Comparison of ENCODE assay signal across 34 mouse cellular contexts in genomic region chr8:124011580-124011979, GRCm38 (mm10). TPM values are rescaled to one million over a fixed set of nuclear protein-coding genes. Genes with fewer than 3 reads are reported as not detected.
DNase-seq lines count a peak whose midpoint lies in the region; ATAC-seq and TF ChIP-seq lines count a peak whose summit lies in the region.
"Had no signal": no experiment of that assay in that cellular context is flagged by ENCODE, and none has a peak within 500 bp of the region (broad histone marks: within the 10 kb centered on the region; RNA-seq: fewer than 3 reads in every experiment).

No protein-coding gene starts in this region.

- in situ Hi-C loops in ES-E14 (cut with MboI; ENCODE audit: low sequenced_read_pairs in 2 of 2, unreplicated experiment in 2 of 2): no loop called here

- ATAC-seq in heart, embryonic 14.5 days (ENCODE audit: insufficient number of reproducible peaks, insufficient read depth, low FRiP score, low read depth): no peak
- peak; percentile 50 for ATAC-seq in liver, embryonic 13.5 days (ENCODE audit: low read depth)
- 0 out of 2 replicates have a peak, but pooled peaks have one; percentile 13 for ATAC-seq in liver, embryonic 16.5 days (ENCODE audit: low read depth)
- ATAC-seq: activated CD4-positive, CD25-positive, alpha-beta regulatory T cell, adult 4 months; forebrain, postnatal 0 days; lung, postnatal 0 days; midbrain, embryonic 13.5 days had no signal

- peak overlapping the region; percentile 34 for H3K4me2 ChIP-seq in heart, embryonic 14.5 days (ENCODE audit: low read length)
- peak overlapping the region; percentile 39 for H3K4me2 ChIP-seq in liver, embryonic 13.5 days
- peak overlapping the region; percentile 14; the same call in 1 of the 2 replicates for H3K4me2 ChIP-seq in liver, embryonic 16.5 days (ENCODE audit: low read depth, low read length)
- H3K4me2 ChIP-seq: embryonic facial prominence, embryonic 15.5 days; forebrain, embryonic 12.5 days; hindbrain, embryonic 15.5 days; kidney, embryonic 15.5 days; limb, embryonic 12.5 days; midbrain, embryonic 13.5 days; neural tube, embryonic 13.5 days had no signal

- H3K9me3 ChIP-seq in heart, embryonic 14.5 days (ENCODE audit: control insufficient read depth, low read length): no peaks in the 10 kb centered on the region
- no peaks in the 10 kb centered on the region for H3K9me3 ChIP-seq in liver, embryonic 13.5 days (replicated peaks)
- H3K9me3 ChIP-seq in ES-E14 (ENCODE audit: control insufficient read depth, insufficient read depth, low read depth, low read length): no peaks in the 10 kb centered on the region
- no peaks in the 10 kb centered on the region for H3K9me3 ChIP-seq in liver, embryonic 16.5 days (replicated peaks; ENCODE audit: control insufficient read depth, low read length)
- H3K9me3 ChIP-seq: embryonic facial prominence, embryonic 10.5 days; embryonic facial prominence, embryonic 15.5 days; forebrain, embryonic 12.5 days; hindbrain, embryonic 10.5 days; hindbrain, embryonic 15.5 days; kidney, embryonic 15.5 days; limb, embryonic 12.5 days; midbrain, embryonic 13.5 days; neural tube, embryonic 13.5 days had no signal

- H3K4me3 ChIP-seq in heart, embryonic 14.5 days (ENCODE audit: control insufficient read depth in 1 of 2, insufficient read depth in 1 of 2, low read depth in 1 of 2, low read length in 2 of 2): no peak overlapping the region
- no peak overlapping the region for H3K4me3 ChIP-seq in liver, embryonic 13.5 days (replicated peaks)
- H3K4me3 ChIP-seq in ES-E14 (ENCODE audit: insufficient read depth in 1 of 2, low read depth in 1 of 2, low read length in 2 of 2, poor library complexity in 1 of 2, severe bottlenecking in 1 of 2): peak overlapping the region in 1 of 2 experiments; percentile 33; a peak in 1 of 4 replicates
- no peak overlapping the region for H3K4me3 ChIP-seq in liver, embryonic 16.5 days (ENCODE audit: low read depth, low read length)
- H3K4me3 ChIP-seq: embryonic facial prominence, embryonic 10.5 days; embryonic facial prominence, embryonic 15.5 days; forebrain, embryonic 12.5 days; hindbrain, embryonic 10.5 days; hindbrain, embryonic 15.5 days; kidney, embryonic 15.5 days; layer of hippocampus, adult 2 months; left cerebral cortex, adult 2 months; limb, embryonic 12.5 days; midbrain, embryonic 13.5 days; neural tube, embryonic 13.5 days had no signal

- DNase-seq in heart, postnatal 10 days: no peak
- no peak for DNase-seq in liver, embryonic 13.5 days
- DNase-seq in liver (no peak), ES-E14 (ENCODE audit: low read depth, low spot score) (peak; percentile 40)
- DNase-seq in urinary bladder, adult 2 months (ENCODE audit: low spot score): no peak
- DNase-seq: adrenal gland, adult 8-10 months; B cell, adult 2 months; cerebellum, adult 2 months; cerebellum, postnatal 25 days; forebrain, postnatal 0 days; gastrocnemius, postnatal 10 days; kidney, adult 18-20 months; kidney, postnatal 25 days; lung, adult 18-20 months; right cerebral cortex, postnatal 4 days; thymus, adult 18-20 months; thymus, postnatal 36 days had no signal

- H3K9ac ChIP-seq in heart, embryonic 14.5 days (ENCODE audit: low read length): no peak overlapping the region
- H3K9ac ChIP-seq in liver, embryonic 13.5 days: peak overlapping the region; percentile 40
- peak overlapping the region; percentile 16; the same call in 1 of the 2 replicates for H3K9ac ChIP-seq in ES-E14 (ENCODE audit: insufficient read depth, low read depth, low read length, poor library complexity, severe bottlenecking)
- H3K9ac ChIP-seq in liver, embryonic 16.5 days (ENCODE audit: low read depth, low read length): no peak overlapping the region
- H3K9ac ChIP-seq: embryonic facial prominence, embryonic 15.5 days; forebrain, embryonic 12.5 days; forebrain, postnatal 0 days; hindbrain, embryonic 15.5 days; kidney, embryonic 15.5 days; limb, embryonic 12.5 days; midbrain, embryonic 13.5 days; neural tube, embryonic 13.5 days had no signal

- peaks cover 31% of the 10 kb centered on the region for H3K36me3 ChIP-seq in heart, embryonic 14.5 days (ENCODE audit: control insufficient read depth, insufficient read depth, low read length)
- peaks cover 45% of the 10 kb centered on the region for H3K36me3 ChIP-seq in liver, embryonic 13.5 days
- H3K36me3 ChIP-seq in ES-E14 (ENCODE audit: control insufficient read depth, insufficient read depth, low read length, poor library complexity, severe bottlenecking): peaks cover 35% of the 10 kb centered on the region
- peaks cover 27% of the 10 kb centered on the region for H3K36me3 ChIP-seq in liver, embryonic 16.5 days (ENCODE audit: control insufficient read depth, insufficient read depth)

- 27% methylated on average over 3 of the region's 3 CpGs for WGBS in heart, embryonic 14.5 days
- WGBS in liver, embryonic 13.5 days (ENCODE audit: insufficient replicate concordance): 20% methylated on average over 3 of the region's 3 CpGs
- 18% methylated on average over 3 of the region's 3 CpGs for WGBS in liver, embryonic 16.5 days (ENCODE audit: insufficient replicate concordance)

- peaks cover 5 to 12% of the 10 kb centered on the region in 2 experiments; a peak in 3 of 4 replicates for H3K4me1 ChIP-seq in heart, embryonic 14.5 days (ENCODE audit: control insufficient read depth in 2 of 2, insufficient read depth in 2 of 2, low read length in 2 of 2)
- peaks cover 63% of the 10 kb centered on the region for H3K4me1 ChIP-seq in liver, embryonic 13.5 days (replicated peaks)
- H3K4me1 ChIP-seq in ES-E14 (ENCODE audit: control insufficient read depth in 2 of 2, insufficient read depth in 2 of 2, low read length in 2 of 2, poor library complexity in 1 of 2): peaks cover 7 to 20% of the 10 kb centered on the region in 2 experiments; a peak in 3 of 4 replicates
- H3K4me1 ChIP-seq in liver, embryonic 16.5 days (ENCODE audit: control insufficient read depth, low read depth, low read length): peaks cover 36% of the 10 kb centered on the region
- H3K4me1 ChIP-seq: embryonic facial prominence, embryonic 10.5 days; forebrain, embryonic 12.5 days; hindbrain, embryonic 10.5 days; hindbrain, embryonic 15.5 days; limb, embryonic 12.5 days; midbrain, embryonic 13.5 days; neural tube, embryonic 13.5 days had no signal

- H3K27me3 ChIP-seq in heart, embryonic 14.5 days (ENCODE audit: control insufficient read depth, insufficient read depth, low read length): no peaks in the 10 kb centered on the region
- no peaks in the 10 kb centered on the region for H3K27me3 ChIP-seq in liver, embryonic 13.5 days
- no peaks in the 10 kb centered on the region for H3K27me3 ChIP-seq in liver, embryonic 16.5 days (ENCODE audit: control insufficient read depth, insufficient read depth, low read depth, low read length)
- H3K27me3 ChIP-seq: embryonic facial prominence, embryonic 15.5 days; forebrain, embryonic 12.5 days; hindbrain, embryonic 15.5 days; kidney, embryonic 15.5 days; limb, embryonic 12.5 days; midbrain, embryonic 13.5 days; neural tube, embryonic 13.5 days had no signal

- H3K27ac ChIP-seq in heart, embryonic 14.5 days (replicated peaks in 1 of 2; ENCODE audit: control insufficient read depth in 1 of 2, insufficient read depth in 1 of 2, low read depth in 2 of 2, low read length in 2 of 2): peak overlapping the region; percentile 70 to 77
- H3K27ac ChIP-seq in liver, embryonic 13.5 days: peak overlapping the region; percentile 64
- peak overlapping the region; percentile 79; the same call in 1 of the 2 replicates for H3K27ac ChIP-seq in ES-E14 (ENCODE audit: insufficient read depth, low read depth, low read length, poor library complexity, severe bottlenecking)
- H3K27ac ChIP-seq in liver, embryonic 16.5 days (ENCODE audit: low read length): no peak overlapping the region
- H3K27ac ChIP-seq: embryonic facial prominence, embryonic 10.5 days; embryonic facial prominence, embryonic 15.5 days; forebrain, embryonic 12.5 days; hindbrain, embryonic 10.5 days; hindbrain, embryonic 15.5 days; kidney, embryonic 15.5 days; layer of hippocampus, adult 2 months; left cerebral cortex, adult 2 months; limb, embryonic 12.5 days; macrophage; midbrain, embryonic 13.5 days; neural tube, embryonic 13.5 days; stomach, postnatal 0 days had no signal

- intact Hi-C loops in heart, postnatal 10 days (cut with DNase I): no loop called here

TF ChIP-seq in ES-E14, 5 proteins besides CTCF, POLR2A, EP300 and RAD21:
- TF ChIP-seq ZC3H11A (IDR thresholded peaks at IDR 0.05; ENCODE audit: borderline replicate concordance, low read depth, low read length): no peak
- no peak for TF ChIP-seq ZNF384 (IDR thresholded peaks at IDR 0.05; ENCODE audit: low read depth, low read length)
- TF ChIP-seq MAFK (IDR thresholded peaks at IDR 0.05; ENCODE audit: insufficient read depth, low read depth, low read length): no peak
- TF ChIP-seq CHD2 (IDR thresholded peaks at IDR 0.05; ENCODE audit: low read depth, low read length): no peak
- no peak for TF ChIP-seq HCFC1 (IDR thresholded peaks at IDR 0.05; ENCODE audit: borderline replicate concordance, insufficient read depth, low read length)

RNA-seq across cellular contexts. Expression of gene Taf5l, which starts 9.6 kb away (rescaled TPM):
- polyA plus RNA-seq in heart, embryonic 14.5 days (2014; fragmentation: Nextera tagmentation; extraction: Ambion mirVana): 28.5 and 29.7 TPM in 2 replicates
- total RNA-seq in heart, postnatal 10 days (2021): 10 to 100 TPM; 22.0 to 24.9 TPM
- 28.6 and 29.9 TPM in 2 replicates for polyA plus RNA-seq in liver, embryonic 13.5 days (2015; fragmentation: Nextera tagmentation; extraction: Ambion mirVana)
- 95.4 and 104 TPM in 2 replicates for total RNA-seq in ES-E14 (2012; rRNA removed)
- polyA plus RNA-seq in liver, embryonic 16.5 days (2015; fragmentation: Nextera tagmentation; extraction: Ambion mirVana): 18.8 and 19.6 TPM in 2 replicates
- 26.4 and 31.1 TPM in 2 replicates for polyA plus RNA-seq in urinary bladder, adult 2 months (2012; rRNA removed)

RNA-seq across cellular contexts. Expression of gene Urb2, which starts 9.7 kb away (rescaled TPM):
- polyA plus RNA-seq in heart, embryonic 14.5 days (2014; fragmentation: Nextera tagmentation; extraction: Ambion mirVana): 4.3 and 4.4 TPM in 2 replicates
- total RNA-seq in heart, postnatal 10 days (2021): 1 to 10 TPM; 7.0 to 8.6 TPM
- 2.5 and 4.0 TPM in 2 replicates for polyA plus RNA-seq in liver, embryonic 13.5 days (2015; fragmentation: Nextera tagmentation; extraction: Ambion mirVana)
- 80.0 and 81.8 TPM in 2 replicates for total RNA-seq in ES-E14 (2012; rRNA removed)
- polyA plus RNA-seq in liver, embryonic 16.5 days (2015; fragmentation: Nextera tagmentation; extraction: Ambion mirVana): 2.3 and 2.4 TPM in 2 replicates
- polyA plus RNA-seq in urinary bladder, adult 2 months (2012; rRNA removed): 6.4 and 6.7 TPM in 2 replicates

RNA-seq across cellular contexts. Expression of gene Abcb10, which starts 28.7 kb away (rescaled TPM):
- 21.5 and 21.9 TPM in 2 replicates for polyA plus RNA-seq in heart, embryonic 14.5 days (2014; fragmentation: Nextera tagmentation; extraction: Ambion mirVana)
- 10 to 100 TPM; 39.6 to 45.6 TPM for total RNA-seq in heart, postnatal 10 days (2021)
- polyA plus RNA-seq in liver, embryonic 13.5 days (2015; fragmentation: Nextera tagmentation; extraction: Ambion mirVana): 133 and 143 TPM in 2 replicates
- 24.6 and 32.1 TPM in 2 replicates for total RNA-seq in ES-E14 (2012; rRNA removed)
- 130 and 131 TPM in 2 replicates for polyA plus RNA-seq in liver, embryonic 16.5 days (2015; fragmentation: Nextera tagmentation; extraction: Ambion mirVana)
- 13.7 and 13.9 TPM in 2 replicates for polyA plus RNA-seq in urinary bladder, adult 2 months (2012; rRNA removed)

Comparison
In these comparisons a context has a peak if more than half of its experiments do, and no peak if none do; other contexts are left out.
1. H3K9ac ChIP-seq: peak in liver, embryonic 13.5 days (single experiment) and ES-E14 (single experiment); none in heart, embryonic 14.5 days (single experiment) and liver, embryonic 16.5 days (single experiment).
2. Peak in every context shown above with its lines, with median percentiles within 50 percentile points of each other: H3K4me2 ChIP-seq.